Mouse (Mus musculus) liver, postnatal 0 days (tissue): ENCODE results near the gene St3gal5.

Source experiments
- CTCF ChIP-seq: sonication (generic); IDR thresholded peaks from 2 replicates; pipeline ENCODE4 v1.5.1; 2016; ENCODE audit warnings: antibody characterized with exemption, low read depth
- EP300 ChIP-seq: IDR thresholded peaks from 2 replicates; pipeline ENCODE4 v1.6.1; 2016; ENCODE audit warnings: antibody characterized with exemption, low read depth, mild to moderate bottlenecking

- no peak for TF ChIP-seq CTCF
- no peak for TF ChIP-seq EP300
These were observed 20.9 kb upstream of the St3gal5 start for GRCm38 (mm10) chr6:72076512-72076911.
